ENCODE assay signal across 8 mouse cellular contexts in genomic region chr10:60115345-60116185, GRCm38 (mm10). TPM values are rescaled to one million over a fixed set of nuclear protein-coding genes. Genes with fewer than 3 reads are reported as not detected.
A peak's percentile ranks its signal among the peaks of the same experiment; 100 is the strongest.
DNase-seq lines count a peak whose midpoint lies in the region; ATAC-seq lines count a peak whose summit lies in the region.

No protein-coding gene starts in this region.

- H3K4me1 ChIP-seq in midbrain, embryonic 14.5 days (ENCODE audit: control insufficient read depth, insufficient read depth, low read length) = peaks cover 38% of the 10 kb centered on the region

- H3K9me3 ChIP-seq in midbrain, embryonic 14.5 days (ENCODE audit: control insufficient read depth, low read length) = no peaks in the 10 kb centered on the region

- H3K27ac ChIP-seq in midbrain, embryonic 14.5 days (replicated peaks; ENCODE audit: low read depth, low read length) = peak overlapping the region; percentile 88

- H3K36me3 ChIP-seq in midbrain, embryonic 14.5 days (ENCODE audit: control insufficient read depth, insufficient read depth, low read length) = 0 out of 2 replicates have a peak, but pooled peaks cover 3% of the 10 kb centered on the region

- H3K4me2 ChIP-seq in midbrain, embryonic 14.5 days (ENCODE audit: low read length) = peak overlapping the region; percentile 51

- no peaks in the 10 kb centered on the region for H3K27me3 ChIP-seq in midbrain, embryonic 14.5 days (ENCODE audit: control insufficient read depth, insufficient read depth, low read length)

- peak; percentile 49 for DNase-seq in cerebellum, adult 11 months
- peak; percentile 69 for DNase-seq in cerebellum, adult 9-10 months
- peak; percentile 74 to 88 for DNase-seq in frontal cortex, adult 2 months (ENCODE audit: extremely low spot score in 1 of 2, low spot score in 1 of 2)
- DNase-seq in layer of hippocampus, postnatal 25 days (ENCODE audit: extremely low spot score in 1 of 2, low spot score in 1 of 2) = peak; percentile 64 to 72
- DNase-seq in midbrain, embryonic 14.5 days = peak; percentile 95
- peak; percentile 16 to 47 for DNase-seq in thymus, postnatal 10 days (ENCODE audit: low spot score in 2 of 2)
- DNase-seq in Muller cell, postnatal 12 days (ENCODE audit: inconsistent ontology term) = no peak

- H3K4me3 ChIP-seq in midbrain, embryonic 14.5 days (replicated peaks; ENCODE audit: low read depth, low read length) = peak overlapping the region; percentile 18

- 3% methylated on average over 14 of the region's 14 CpGs for WGBS in midbrain, embryonic 14.5 days

- no peak for ATAC-seq in cerebellum, adult (ENCODE audit: insufficient number of reproducible peaks, low FRiP score, low TSS enrichment)
- ATAC-seq in midbrain, embryonic 14.5 days (ENCODE audit: low FRiP score, low TSS enrichment) = peak; percentile 90

- peak overlapping the region; percentile 41; the same call in 1 of the 2 replicates for H3K9ac ChIP-seq in midbrain, embryonic 14.5 days (replicated peaks; ENCODE audit: low read length)

RNA-seq across cellular contexts. Expression of gene Spock2, which starts 9.5 kb away (rescaled TPM):
- polyA plus RNA-seq in frontal cortex, adult 2 months (2012; rRNA removed) = 362 and 366 TPM in 2 replicates
- 100 to 1,000 TPM; 509 to 518 TPM for total RNA-seq in layer of hippocampus, postnatal 25 days (2021)
- 67.3 and 67.5 TPM in 2 replicates for polyA plus RNA-seq in midbrain, embryonic 14.5 days (2014; fragmentation: Nextera tagmentation; extraction: Ambion mirVana)
